Mouse (Mus musculus): ENCODE measurements around the gene Keap1. TPM values are rescaled to one million over a fixed set of nuclear protein-coding genes. Genes with fewer than 3 reads are reported as not detected.

Gene Keap1
- total and polyA plus RNA-seq, 2 experiments from 2014 or later, result 45.7 to 79.0 TPM

DNA sequence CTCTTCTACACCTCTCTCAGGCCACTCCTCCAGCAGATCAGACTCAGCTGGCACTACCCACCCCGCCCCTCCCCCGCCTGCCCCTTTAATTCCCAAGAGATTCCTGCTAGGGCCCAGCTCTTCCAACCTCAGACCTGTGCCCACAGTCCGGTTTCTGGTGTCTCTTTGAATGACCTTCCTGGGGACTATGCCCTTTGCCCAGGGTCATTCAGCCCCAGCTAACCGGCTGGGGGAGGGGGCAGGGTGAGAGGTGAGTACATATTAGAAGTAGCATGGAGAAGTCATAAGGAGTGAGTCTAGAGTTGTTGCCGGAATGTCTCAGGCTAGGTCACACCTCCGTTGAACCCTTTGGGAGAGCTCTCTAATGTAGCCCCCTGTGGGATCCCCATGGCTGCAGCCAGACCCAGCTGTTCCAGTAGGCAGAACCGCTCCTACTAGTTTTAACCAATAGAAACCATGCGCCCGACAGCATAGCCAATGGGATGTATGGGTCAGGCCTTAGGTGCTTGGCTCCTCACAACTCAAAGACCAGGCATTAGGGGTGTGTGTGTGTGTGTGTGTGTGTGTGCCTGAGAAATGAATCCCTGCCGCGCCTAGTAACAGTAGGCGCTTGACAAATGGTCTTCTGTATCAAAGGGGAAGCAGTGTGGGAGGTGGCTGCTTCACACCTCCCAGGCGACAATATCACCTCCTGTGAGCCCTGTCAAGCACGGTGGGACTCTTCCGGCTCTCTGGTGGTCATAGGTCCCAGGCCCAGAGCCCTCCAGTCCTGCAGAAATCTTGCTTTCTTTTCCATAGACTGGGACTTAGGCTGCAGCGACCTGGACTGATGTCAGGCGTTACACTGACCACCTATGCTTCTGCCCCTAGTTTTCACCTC is 10.7 kb upstream of the Keap1 start:
- Histone ChIP-seq H3K4me2 (ENCODE audit: low read depth, low read length) (no peak overlapping the region), H3K9me3 (replicated peaks; ENCODE audit: control insufficient read depth, low read length) (no peaks in the 10 kb centered on the region), H3K27ac (ENCODE audit: low read depth) (no peak overlapping the region), H3K27me3 (ENCODE audit: control insufficient read depth, insufficient read depth, low read length) (peaks cover 64% of the 10 kb centered on the region), H3K4me3 (ENCODE audit: low read depth, low read length) (no peak overlapping the region), H3K36me3 (replicated peaks; ENCODE audit: control insufficient read depth, insufficient read depth, low read length) (no peaks in the 10 kb centered on the region), H3K9ac (replicated peaks; ENCODE audit: low read depth, low read length) (no peak overlapping the region), H3K4me1 (ENCODE audit: control insufficient read depth, insufficient read depth) (0 out of 2 replicates have a peak, but pooled peaks cover 2% of the 10 kb centered on the region)
- DNase-seq (ENCODE audit: low spot score) (no peak), ATAC-seq (ENCODE audit: insufficient read depth, low read depth) (no peak; the same call in 1 of the 2 replicates)
- WGBS, result 32% methylated on average over 17 of the region's 17 CpGs
- TF ChIP-seq CTCF (IDR thresholded peaks at IDR 0.05; ENCODE audit: low read depth), result no peak
- TF ChIP-seq EP300 (IDR thresholded peaks at IDR 0.05; ENCODE audit: low read depth), result no peak

DNA sequence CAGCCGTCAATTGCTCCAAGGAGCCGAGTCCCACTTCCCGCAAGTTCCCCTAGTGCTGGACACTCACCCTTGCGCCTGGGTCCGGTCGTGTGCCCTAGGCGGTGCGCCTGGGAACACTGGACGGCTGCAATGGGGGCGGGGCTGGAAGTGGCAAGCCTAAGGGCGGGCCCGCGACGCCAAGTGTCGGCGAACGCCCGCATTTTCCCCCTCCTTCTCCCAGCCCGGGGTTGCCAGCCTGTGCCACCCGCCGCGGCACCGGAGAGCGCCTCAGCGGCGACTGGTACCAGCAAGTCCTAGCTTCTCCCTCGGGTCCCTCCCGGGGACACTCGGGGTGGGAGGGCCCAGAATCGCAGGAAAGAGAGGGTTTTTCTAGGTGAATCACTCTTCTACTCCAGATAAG is 9.2 kb upstream of the Keap1 start, which contains the start of gene S1pr5:
Gene S1pr5, minus strand, starts transcription at position 118 of the 400 bp plus-strand sequence.
- WGBS, result 3% methylated on average over 30 of the region's 30 CpGs
- DNase-seq (ENCODE audit: low spot score) (no peak), ATAC-seq (ENCODE audit: insufficient read depth, low read depth) (no peak)
- H3K4me1 ChIP-seq (ENCODE audit: control insufficient read depth, insufficient read depth), result peaks cover 13% of the 10 kb centered on the region
- H3K9ac ChIP-seq (replicated peaks; ENCODE audit: low read depth, low read length), result no peak within 1 kb of the TSS
- no peaks in the 10 kb centered on the region for H3K9me3 ChIP-seq (replicated peaks; ENCODE audit: control insufficient read depth, low read length)
- H3K4me3 ChIP-seq (ENCODE audit: low read depth, low read length), result peak within 1 kb of the TSS; percentile 17
- H3K4me2 ChIP-seq (ENCODE audit: low read depth, low read length), result peak within 1 kb of the TSS; percentile 51
- H3K27me3 ChIP-seq (ENCODE audit: control insufficient read depth, insufficient read depth, low read length), result peaks cover 80% of the 10 kb centered on the region
- no peak for TF ChIP-seq EP300 (IDR thresholded peaks at IDR 0.05; ENCODE audit: low read depth)
- no peak for TF ChIP-seq CTCF (IDR thresholded peaks at IDR 0.05; ENCODE audit: low read depth)
- H3K36me3 ChIP-seq (replicated peaks; ENCODE audit: control insufficient read depth, insufficient read depth, low read length), result no peaks in the 10 kb centered on the region
- no peak within 1 kb of the TSS for H3K27ac ChIP-seq (ENCODE audit: low read depth)

DNA sequence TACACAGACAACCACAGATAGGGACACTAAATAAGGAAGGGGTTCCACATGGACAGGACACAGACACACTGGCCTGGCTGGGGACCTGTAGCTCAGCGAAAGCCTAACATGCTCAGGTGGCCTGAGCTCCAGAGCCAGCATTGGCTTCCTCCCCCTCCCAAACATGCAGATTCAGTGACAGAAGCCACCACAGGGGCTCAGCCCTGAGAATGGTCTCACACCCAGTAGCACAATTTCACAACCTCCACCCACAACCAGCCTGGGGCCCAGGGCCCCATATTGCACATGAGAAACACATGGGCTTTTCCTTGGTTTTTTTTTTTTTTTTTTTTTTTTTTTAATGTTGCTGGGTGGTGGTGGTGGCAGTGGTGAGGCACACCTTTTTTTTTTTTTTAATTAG is 7.2 kb upstream of the Keap1 start:
- H3K4me2 ChIP-seq (ENCODE audit: low read depth, low read length), result no peak overlapping the region
- H3K36me3 ChIP-seq (replicated peaks; ENCODE audit: control insufficient read depth, insufficient read depth, low read length), result no peaks in the 10 kb centered on the region
- ATAC-seq (ENCODE audit: insufficient read depth, low read depth), result no peak
- H3K27ac ChIP-seq (ENCODE audit: low read depth), result no peak overlapping the region
- no peaks in the 10 kb centered on the region for H3K9me3 ChIP-seq (replicated peaks; ENCODE audit: control insufficient read depth, low read length)
- TF ChIP-seq EP300 (IDR thresholded peaks at IDR 0.05; ENCODE audit: low read depth) (no peak), CTCF (IDR thresholded peaks at IDR 0.05; ENCODE audit: low read depth) (no peak)
- WGBS, result 81% methylated on average over 1 of the region's 1 CpGs
- DNase-seq (ENCODE audit: low spot score), result no peak
- peaks cover 85% of the 10 kb centered on the region for H3K27me3 ChIP-seq (ENCODE audit: control insufficient read depth, insufficient read depth, low read length)
- peaks cover 13% of the 10 kb centered on the region for H3K4me1 ChIP-seq (ENCODE audit: control insufficient read depth, insufficient read depth)
- no peak overlapping the region for H3K9ac ChIP-seq (replicated peaks; ENCODE audit: low read depth, low read length)
- no peak overlapping the region for H3K4me3 ChIP-seq (ENCODE audit: low read depth, low read length)

DNA sequence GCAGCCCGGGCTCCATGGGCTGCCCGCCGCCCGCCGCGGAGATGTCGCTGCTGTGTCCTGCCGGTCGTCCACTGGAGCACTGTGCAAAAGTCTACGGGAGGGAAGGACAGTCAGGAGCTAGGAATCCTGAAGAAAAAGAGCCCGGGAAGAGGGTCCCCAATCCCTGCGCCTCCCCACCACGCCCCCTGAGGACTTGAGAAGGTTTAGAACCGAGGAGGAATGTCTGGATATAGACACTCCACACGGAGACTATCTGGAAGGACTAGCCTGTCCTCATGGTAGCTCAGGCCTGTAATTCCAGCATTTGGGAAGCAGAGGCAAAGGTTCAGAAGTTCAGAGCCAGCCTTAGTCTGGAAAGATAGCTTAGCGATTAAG is 5.9 kb upstream of the Keap1 start:
- Histone ChIP-seq H3K4me1 (ENCODE audit: control insufficient read depth, insufficient read depth) (peaks cover 13% of the 10 kb centered on the region), H3K4me2 (ENCODE audit: low read depth, low read length) (peak overlapping the region; percentile 73), H3K9ac (replicated peaks; ENCODE audit: low read depth, low read length) (peak overlapping the region; percentile 32), H3K9me3 (replicated peaks; ENCODE audit: control insufficient read depth, low read length) (no peaks in the 10 kb centered on the region), H3K27me3 (ENCODE audit: control insufficient read depth, insufficient read depth, low read length) (peaks cover 72% of the 10 kb centered on the region), H3K27ac (ENCODE audit: low read depth) (no peak overlapping the region), H3K36me3 (replicated peaks; ENCODE audit: control insufficient read depth, insufficient read depth, low read length) (no peaks in the 10 kb centered on the region), H3K4me3 (ENCODE audit: low read depth, low read length) (peak overlapping the region; percentile 49)
- TF ChIP-seq EP300 (IDR thresholded peaks at IDR 0.05; ENCODE audit: low read depth) (no peak), CTCF (IDR thresholded peaks at IDR 0.05; ENCODE audit: low read depth) (no peak)
- DNase-seq (ENCODE audit: low spot score) (no peak), ATAC-seq (ENCODE audit: insufficient read depth, low read depth) (no peak)
- WGBS, result 3% methylated on average over 16 of the region's 16 CpGs

DNA sequence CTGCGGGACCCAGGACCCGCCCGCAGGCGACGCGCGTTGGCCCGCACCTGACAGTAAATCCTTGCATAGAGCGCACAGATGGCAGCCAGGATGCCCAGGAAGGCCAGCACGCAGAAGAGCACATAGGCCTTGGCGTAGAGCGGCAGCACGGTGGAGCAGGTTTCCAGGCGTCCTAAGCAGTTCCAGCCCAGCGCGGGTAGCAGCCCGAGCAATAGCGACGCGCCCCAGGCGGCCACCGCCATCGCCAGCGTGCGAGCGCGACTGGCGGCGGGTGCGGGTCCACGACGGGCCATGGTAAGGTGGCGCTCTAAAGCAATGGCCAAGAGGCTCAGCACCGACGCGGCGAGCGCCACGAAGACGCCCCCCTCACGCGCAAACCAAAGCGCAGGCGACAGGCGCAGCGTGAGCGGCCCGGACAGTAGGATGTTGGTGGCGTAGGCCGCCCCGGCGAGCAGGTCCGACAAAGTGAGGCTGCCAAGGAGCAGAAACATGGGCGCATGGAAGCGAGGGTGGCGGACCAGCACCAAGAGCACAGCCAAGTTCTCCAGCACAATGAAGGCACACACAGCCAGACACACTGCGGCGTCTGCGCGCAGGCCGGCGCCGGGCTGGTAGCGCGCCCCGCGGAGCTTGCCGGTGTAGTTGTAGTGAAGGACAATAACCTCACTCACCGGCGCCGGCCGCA is 5.4 kb upstream of the Keap1 start:
- Histone ChIP-seq H3K27ac (ENCODE audit: low read depth) (no peak overlapping the region), H3K9me3 (replicated peaks; ENCODE audit: control insufficient read depth, low read length) (no peaks in the 10 kb centered on the region), H3K9ac (replicated peaks; ENCODE audit: low read depth, low read length) (peak overlapping the region; percentile 32), H3K4me1 (ENCODE audit: control insufficient read depth, insufficient read depth) (peaks cover 13% of the 10 kb centered on the region), H3K36me3 (replicated peaks; ENCODE audit: control insufficient read depth, insufficient read depth, low read length) (no peaks in the 10 kb centered on the region), H3K27me3 (ENCODE audit: control insufficient read depth, insufficient read depth, low read length) (peaks cover 67% of the 10 kb centered on the region), H3K4me3 (ENCODE audit: low read depth, low read length) (peak overlapping the region; percentile 49), H3K4me2 (ENCODE audit: low read depth, low read length) (peak overlapping the region; percentile 73)
- TF ChIP-seq EP300 (IDR thresholded peaks at IDR 0.05; ENCODE audit: low read depth) (no peak), CTCF (IDR thresholded peaks at IDR 0.05; ENCODE audit: low read depth) (0 out of 2 replicates have a peak, but pooled peaks have one; percentile 7)
- WGBS, result under 1% methylated on average over 72 of the region's 72 CpGs
- DNase-seq (ENCODE audit: low spot score) (no peak), ATAC-seq (ENCODE audit: insufficient read depth, low read depth) (0 out of 2 replicates have a peak, but pooled peaks have one; percentile 7)
